Mouse (Mus musculus) erythroblast, embryonic 14.5 days (primary cell): Measurements from ENCODE around the gene C87436.

Source experiments
- GATA1 ChIP-seq: IDR thresholded peaks from 2 replicates; pipeline ENCODE4 v1.6.1; 2012; ENCODE audit warnings: low read length, inconsistent platforms, mixed read lengths
- TAL1 ChIP-seq: IDR thresholded peaks from 3 replicates; pipeline ENCODE4 v1.6.1; 2012; ENCODE audit warnings: low read length, inconsistent platforms, mixed read lengths

- TF ChIP-seq TAL1 (no peak), GATA1 (no peak)
These were observed 934 bp downstream of the C87436 start for GRCm38 (mm10) chr6:86439119-86439496.
